Mouse (Mus musculus) embryonic facial prominence, embryonic 11.5 days (tissue): ENCODE measurements around the gene Atxn1. TPM values are rescaled to one million over a fixed set of nuclear protein-coding genes. Genes with fewer than 3 reads are reported as not detected.

Experiments
- ATAC-seq: fragments of 200-750 bp; cut with Nextera tagmentation; replicated peaks from 2 replicates; pipeline ENCODE4 v1.8.0; 2017; ENCODE audit warnings: low read depth; ENCODE audit not compliant: insufficient number of reproducible peaks, low FRiP score, low TSS enrichment
- DNase-seq: peaks from one replicate; pipeline ENCODE4 v3.0.0-alpha.2; 2015; ENCODE audit warnings: low spot score
- H3K27ac ChIP-seq: fragments of 300-500 bp; sonication (generic); replicated peaks from 2 replicates; pipeline ENCODE4 v1.5.1; 2014; ENCODE audit warnings: mild to moderate bottlenecking, low read depth, low read length, control low read depth
- H3K27me3 ChIP-seq: fragments of 300-500 bp; sonication (generic); 2 replicates; pipeline ENCODE4 v1.6.1; 2014; ENCODE audit warnings: mild to moderate bottlenecking, low read length, moderate library complexity, mixed read lengths; ENCODE audit not compliant: control insufficient read depth, insufficient read depth
- H3K36me3 ChIP-seq: fragments of 300-500 bp; sonication (generic); replicated peaks from 2 replicates; pipeline ENCODE4 v1.6.1; 2014; ENCODE audit warnings: low read depth, mild to moderate bottlenecking, low read length, moderate library complexity, mixed read lengths; ENCODE audit not compliant: control insufficient read depth, insufficient read depth
- H3K4me1 ChIP-seq: fragments of 300-500 bp; sonication (generic); 2 replicates; pipeline ENCODE4 v1.6.1; 2014; ENCODE audit warnings: low read length, mixed read lengths; ENCODE audit not compliant: control insufficient read depth, insufficient read depth
- H3K4me2 ChIP-seq: fragments of 300-500 bp; sonication (generic); 2 replicates; pipeline ENCODE4 v1.6.1; 2014; ENCODE audit warnings: low read depth, mild to moderate bottlenecking, control low read depth, low read length, moderate library complexity
- H3K4me3 ChIP-seq: fragments of 300-500 bp; sonication (generic); 2 replicates; pipeline ENCODE4 v1.5.1; 2014; ENCODE audit warnings: low read depth, low read length, control low read depth
- H3K9ac ChIP-seq: fragments of 300-500 bp; sonication (generic); replicated peaks from 2 replicates; pipeline ENCODE4 v1.6.1; 2014; ENCODE audit warnings: mild to moderate bottlenecking, control low read depth, low read length
- H3K9me3 ChIP-seq: fragments of 300-500 bp; sonication (generic); replicated peaks from 2 replicates; pipeline ENCODE4 v1.6.1; 2016; ENCODE audit warnings: mild to moderate bottlenecking, low read length, inconsistent platforms, mixed read lengths; ENCODE audit not compliant: control insufficient read depth
- WGBS: fragments of 180-500 bp; shearing (Covaris S2); extraction: QIAGEN DNeasy Blood & Tissue Kit; methylation state at CpG from one replicate; pipeline ENCODE4 v1.1.7; 2014; 5-methylcytosine and 5-hydroxymethylcytosine counted together
- polyA plus RNA-seq: library from polyadenylated mRNA; unstranded; fragments of >200 nt; fragmentation: Nextera tagmentation; extraction: Ambion mirVana; gene quantifications from 2 replicates; pipeline ENCODE4 v1.2.1, GENCODE M21; 2014

Atxn1 gene
- polyA plus RNA-seq, 1 experiment from 2014 or later: 1.3 TPM

- H3K36me3 ChIP-seq: no peaks in the 10 kb centered on the region
- H3K9ac ChIP-seq: no peak overlapping the region
- DNase-seq (no peak), ATAC-seq (no peak)
- H3K9me3 ChIP-seq: no peaks in the 10 kb centered on the region
- no peaks in the 10 kb centered on the region for H3K4me1 ChIP-seq
- no peak overlapping the region for H3K4me2 ChIP-seq
- WGBS: 74% methylated on average over 6 of the region's 6 CpGs
- H3K27ac ChIP-seq: no peak overlapping the region
- no peak overlapping the region for H3K4me3 ChIP-seq
- H3K27me3 ChIP-seq: no peaks in the 10 kb centered on the region
These were observed 168.5 kb downstream of the Atxn1 start for GRCm38 (mm10) chr13:45796286-45796685.

GRCm38 (mm10) chr13:45793796-45794195, 171.0 kb downstream of the Atxn1 start:
- 80% methylated on average over 3 of the region's 3 CpGs for WGBS
- no peak for ATAC-seq
- no peak overlapping the region for H3K4me3 ChIP-seq
- H3K27ac ChIP-seq: no peak overlapping the region
- H3K27me3 ChIP-seq: no peaks in the 10 kb centered on the region
- no peak overlapping the region for H3K4me2 ChIP-seq
- H3K4me1 ChIP-seq: no peaks in the 10 kb centered on the region
- H3K9ac ChIP-seq: no peak overlapping the region
- no peaks in the 10 kb centered on the region for H3K9me3 ChIP-seq
- DNase-seq: no peak
- no peaks in the 10 kb centered on the region for H3K36me3 ChIP-seq

GRCm38 (mm10) chr13:45786409-45786808, 178.4 kb downstream of the Atxn1 start:
- Histone ChIP-seq H3K4me3 (no peak overlapping the region), H3K36me3 (no peaks in the 10 kb centered on the region)
- ATAC-seq: no peak

GRCm38 (mm10) chr13:45783681-45784080, 181.1 kb downstream of the Atxn1 start:
- Histone ChIP-seq H3K27me3 (no peaks in the 10 kb centered on the region), H3K36me3 (no peaks in the 10 kb centered on the region), H3K9ac (no peak overlapping the region), H3K4me3 (no peak overlapping the region), H3K27ac (no peak overlapping the region), H3K4me1 (no peaks in the 10 kb centered on the region), H3K9me3 (no peaks in the 10 kb centered on the region), H3K4me2 (no peak overlapping the region)
- 85% methylated on average over 10 of the region's 10 CpGs for WGBS
- ATAC-seq (no peak), DNase-seq (no peak)

More at GRCm38 (mm10) chr13:45786409-45786808, 178.4 kb downstream of the Atxn1 start:
- no peaks in the 10 kb centered on the region for H3K4me1 ChIP-seq
- DNase-seq: no peak
- H3K9ac ChIP-seq: no peak overlapping the region
- H3K27me3 ChIP-seq: no peaks in the 10 kb centered on the region
- no peak overlapping the region for H3K4me2 ChIP-seq
- WGBS: 92% methylated on average over 7 of the region's 7 CpGs
- no peaks in the 10 kb centered on the region for H3K9me3 ChIP-seq
- H3K27ac ChIP-seq: no peak overlapping the region

- H3K27me3 ChIP-seq: no peaks in the 10 kb centered on the region
- no peaks in the 10 kb centered on the region for H3K9me3 ChIP-seq
- H3K4me3 ChIP-seq: no peak overlapping the region
- no peaks in the 10 kb centered on the region for H3K4me1 ChIP-seq
- no peak overlapping the region for H3K27ac ChIP-seq
- H3K4me2 ChIP-seq: no peak overlapping the region
- H3K36me3 ChIP-seq: no peaks in the 10 kb centered on the region
- ATAC-seq (no peak), DNase-seq (no peak)
- WGBS: 87% methylated on average over 5 of the region's 5 CpGs
- H3K9ac ChIP-seq: no peak overlapping the region
These were observed 186.1 kb downstream of the Atxn1 start for GRCm38 (mm10) chr13:45778750-45779149.

- H3K36me3 ChIP-seq: no peaks in the 10 kb centered on the region
- no peak overlapping the region for H3K9ac ChIP-seq
- H3K9me3 ChIP-seq: no peaks in the 10 kb centered on the region
- no peak overlapping the region for H3K4me2 ChIP-seq
- H3K27ac ChIP-seq: no peak overlapping the region
- no peaks in the 10 kb centered on the region for H3K27me3 ChIP-seq
- 13% methylated on average over 9 of the region's 9 CpGs for WGBS
- H3K4me1 ChIP-seq: no peaks in the 10 kb centered on the region
- ATAC-seq: no peak
- DNase-seq: peak; percentile 41
- H3K4me3 ChIP-seq: no peak overlapping the region
These were observed 186.6 kb downstream of the Atxn1 start for GRCm38 (mm10) chr13:45778171-45778570.

- Histone ChIP-seq H3K4me2 (no peak overlapping the region), H3K4me1 (no peaks in the 10 kb centered on the region), H3K4me3 (no peak overlapping the region), H3K27ac (no peak overlapping the region), H3K36me3 (no peaks in the 10 kb centered on the region), H3K9ac (no peak overlapping the region), H3K9me3 (no peaks in the 10 kb centered on the region), H3K27me3 (no peaks in the 10 kb centered on the region)
- 89% methylated on average over 1 of the region's 1 CpGs for WGBS
- DNase-seq: no peak
- no peak for ATAC-seq
These were observed 189.3 kb downstream of the Atxn1 start for GRCm38 (mm10) chr13:45775516-45775915.

- H3K9me3 ChIP-seq: no peaks in the 10 kb centered on the region
- no peaks in the 10 kb centered on the region for H3K36me3 ChIP-seq
- no peaks in the 10 kb centered on the region for H3K4me1 ChIP-seq
- WGBS: 77% methylated on average over 21 of the region's 21 CpGs
- no peak for ATAC-seq
- no peak overlapping the region for H3K4me2 ChIP-seq
- no peak overlapping the region for H3K9ac ChIP-seq
- H3K27ac ChIP-seq: no peak overlapping the region
- no peak overlapping the region for H3K4me3 ChIP-seq
- no peaks in the 10 kb centered on the region for H3K27me3 ChIP-seq
- no peak for DNase-seq
These were observed 191.2 kb downstream of the Atxn1 start for GRCm38 (mm10) chr13:45773381-45774168.
